Mouse (Mus musculus) urinary bladder, postnatal 14 days (tissue): Measurements from ENCODE around the gene Cd84.

Experiments
- DNase-seq: peaks from one replicate; pipeline ENCODE4 v3.0.0; 2021; ENCODE audit warnings: low spot score

Cd84 gene

GRCm38 (mm10) chr1:171917305-171918039 lies 78.0 kb downstream of the Cd84 start, which contains the start of gene Slamf6:
Gene Slamf6, plus strand, starts transcription at chr1:171917515.
- no peak for DNase-seq

- no peak for DNase-seq
These were observed 78.8 kb downstream of the Cd84 start for GRCm38 (mm10) chr1:171918136-171918920.

GRCm38 (mm10) chr1:171919193-171919592 lies 79.7 kb downstream of the Cd84 start:
- no peak for DNase-seq

GRCm38 (mm10) chr1:171919901-171920510 lies 80.5 kb downstream of the Cd84 start:
- DNase-seq, result no peak

GRCm38 (mm10) chr1:171920989-171921621 lies 81.6 kb downstream of the Cd84 start:
- DNase-seq, result no peak

GRCm38 (mm10) chr1:171921641-171922040 lies 82.1 kb downstream of the Cd84 start:
- DNase-seq, result no peak

- no peak for DNase-seq
These were observed 83.3 kb downstream of the Cd84 start for GRCm38 (mm10) chr1:171922844-171923243.

- no peak for DNase-seq
These were observed 85.4 kb downstream of the Cd84 start for GRCm38 (mm10) chr1:171924900-171925299.

- DNase-seq, result no peak
These were observed 94.4 kb downstream of the Cd84 start for GRCm38 (mm10) chr1:171933851-171934250.

GRCm38 (mm10) chr1:171938952-171939948 lies 99.8 kb downstream of the Cd84 start:
- DNase-seq, result no peak
